Mouse (Mus musculus): Measurements from ENCODE around the gene Kif16b. TPM values are rescaled to one million over a fixed set of nuclear protein-coding genes. Genes with fewer than 3 reads are reported as not detected.

Kif16b gene
- total RNA-seq, 2 experiments from 2014 or later = 7.9 to 9.4 TPM

DNA sequence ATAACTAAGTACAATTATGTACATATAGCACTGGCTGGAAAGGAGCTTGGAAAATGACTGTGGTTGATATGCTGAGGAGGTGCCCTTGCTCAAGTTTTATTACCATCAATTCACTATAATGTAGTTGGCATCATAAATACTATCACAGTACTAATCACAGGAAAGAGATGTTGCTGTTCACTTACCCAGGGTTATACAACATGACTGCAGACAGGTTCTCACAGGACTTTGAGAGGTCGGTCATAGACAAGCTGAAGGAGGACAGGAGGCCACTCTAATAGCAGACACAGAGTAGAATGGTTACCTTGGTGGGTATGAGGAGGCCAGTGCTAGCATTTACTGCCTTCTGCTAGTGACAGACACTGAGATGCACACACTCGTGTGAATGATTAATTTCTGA lies 162.0 kb downstream of the Kif16b start:
- DNase-seq (ENCODE audit: extremely low spot score in 1 of 2, low spot score in 1 of 2) = no peak

DNA sequence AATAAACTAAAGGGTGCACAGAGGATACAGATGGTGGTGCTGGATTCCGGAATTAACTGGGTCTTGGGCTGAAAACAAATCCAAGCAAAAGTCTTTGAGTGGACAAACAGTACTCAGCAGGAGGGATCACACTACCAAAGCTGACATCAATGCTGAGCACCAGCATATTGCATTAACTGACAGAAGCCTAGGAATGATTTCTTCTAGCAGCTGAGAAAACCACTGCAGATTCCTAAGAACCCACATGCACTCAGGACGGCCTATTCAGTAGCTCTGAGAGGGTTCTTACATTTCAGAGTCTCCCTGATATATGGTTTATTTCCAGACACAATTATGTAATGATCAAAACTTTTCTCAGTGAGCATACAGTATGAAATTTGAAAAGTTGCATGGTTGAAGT lies 162.8 kb downstream of the Kif16b start:
- no peak for DNase-seq (ENCODE audit: extremely low spot score in 1 of 2, low spot score in 1 of 2)

DNA sequence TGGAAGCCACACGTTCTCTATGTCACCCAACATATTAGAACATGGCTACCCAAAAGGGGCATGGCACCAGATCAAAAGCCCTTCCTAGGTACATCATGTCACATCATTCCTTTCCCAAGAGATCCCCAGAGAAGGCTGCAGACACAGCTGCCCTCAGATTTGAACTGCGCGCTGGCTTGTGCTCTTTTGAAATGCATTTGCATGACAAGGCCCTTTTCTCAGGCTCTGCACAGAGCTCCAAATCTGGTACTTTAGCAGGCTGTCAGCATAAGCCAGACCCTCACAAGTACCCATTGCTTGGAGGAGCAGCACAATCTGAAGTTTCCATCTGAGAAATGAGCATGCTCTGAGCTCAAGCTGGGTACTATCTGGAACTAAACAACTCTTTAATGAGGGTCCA lies 165.6 kb downstream of the Kif16b start:
- no peak for DNase-seq (ENCODE audit: extremely low spot score in 1 of 2, low spot score in 1 of 2)

DNA sequence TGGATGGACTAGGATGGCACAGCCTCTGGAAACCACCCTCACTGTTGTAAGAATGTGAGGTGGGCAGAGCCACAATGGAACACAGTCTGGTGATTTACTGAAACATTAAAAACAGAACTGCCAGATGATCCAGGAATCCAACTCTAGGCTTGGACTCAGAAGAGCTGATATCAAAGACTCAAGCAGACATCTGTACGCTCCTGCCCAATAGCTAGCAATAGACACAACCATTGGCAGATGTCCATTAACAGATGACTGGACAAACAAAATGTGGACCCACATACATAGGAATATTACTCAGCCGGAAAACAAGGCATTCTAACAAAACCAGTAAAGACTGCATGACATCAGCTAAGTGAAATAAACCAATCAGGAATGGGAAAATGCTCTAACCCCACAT lies 167.3 kb downstream of the Kif16b start:
- no peak for DNase-seq (ENCODE audit: extremely low spot score in 1 of 2, low spot score in 1 of 2)

DNA sequence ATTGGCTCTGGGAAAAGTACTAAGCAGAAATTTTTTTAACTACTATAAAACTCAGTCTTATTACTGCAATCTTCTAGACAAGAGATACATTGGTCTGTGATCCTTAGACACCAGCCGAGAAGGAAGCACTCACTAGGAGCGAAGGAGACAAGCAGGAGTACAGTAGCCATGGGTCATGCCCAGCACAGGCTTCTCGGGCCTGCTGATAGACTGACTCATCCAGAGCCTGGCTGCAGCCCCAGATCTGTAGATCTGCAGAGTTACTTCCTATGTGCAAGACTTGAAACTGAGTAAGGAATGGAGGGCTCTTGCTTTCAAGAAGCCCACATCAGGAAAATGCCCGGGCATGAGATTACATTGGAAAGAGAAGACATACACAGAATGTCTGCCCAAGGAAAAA lies 169.0 kb downstream of the Kif16b start:
- no peak for DNase-seq (ENCODE audit: extremely low spot score in 1 of 2, low spot score in 1 of 2)

DNA sequence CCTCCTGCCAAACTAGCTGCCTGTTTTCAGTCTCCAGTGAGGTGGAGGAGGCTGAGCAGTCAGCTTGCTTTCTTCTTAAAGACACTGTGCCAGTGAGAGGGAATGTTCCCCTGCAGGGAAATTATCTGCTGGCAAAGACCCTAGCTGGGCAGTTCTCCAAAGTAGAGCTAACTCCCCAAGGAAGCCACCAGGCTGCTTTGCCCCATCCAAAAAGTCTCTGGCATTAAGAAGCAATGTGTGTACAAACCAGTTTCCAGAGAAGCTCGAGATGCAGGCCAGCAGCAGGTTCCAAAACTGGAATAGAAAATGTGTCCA lies 169.6 kb downstream of the Kif16b start:
- peak; percentile 53 to 63 for DNase-seq (ENCODE audit: extremely low spot score in 1 of 2, low spot score in 1 of 2)

DNA sequence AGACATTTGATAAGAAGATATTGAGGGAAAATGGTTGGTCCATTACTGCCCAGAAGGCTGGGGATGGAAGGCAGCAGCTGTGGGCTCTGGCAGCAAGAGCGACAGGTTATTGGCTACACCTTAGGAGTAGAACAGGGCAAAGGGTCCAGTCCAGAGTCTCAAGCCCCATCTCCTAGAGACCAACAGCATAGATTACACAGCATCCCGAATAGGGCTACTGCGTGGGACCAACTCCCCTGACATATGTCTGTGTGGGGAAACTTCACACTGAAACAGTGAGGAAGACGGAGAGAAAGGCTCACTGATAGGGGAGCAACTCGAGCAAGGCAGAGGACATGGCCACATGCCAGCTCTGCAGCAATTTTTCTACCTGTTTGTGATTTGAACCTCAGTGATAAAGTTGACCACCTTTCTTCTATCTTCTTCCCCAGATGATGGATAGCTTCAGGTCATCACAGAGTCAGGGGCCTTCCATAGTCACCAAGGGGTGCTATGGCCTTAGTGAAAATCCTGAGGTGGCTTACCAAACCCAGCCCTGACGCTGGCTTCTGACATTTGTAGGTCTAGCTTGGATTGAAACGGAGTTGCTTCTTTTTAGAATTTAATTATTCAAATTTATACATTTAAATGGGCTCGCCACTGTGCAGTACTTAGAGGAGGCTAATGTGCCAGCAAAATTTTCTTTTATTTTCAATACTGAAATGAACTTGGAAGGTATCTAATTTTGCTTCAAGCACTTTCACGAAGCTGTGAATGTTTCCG lies 170.1 kb downstream of the Kif16b start:
- DNase-seq (ENCODE audit: extremely low spot score in 1 of 2, low spot score in 1 of 2) = no peak

DNA sequence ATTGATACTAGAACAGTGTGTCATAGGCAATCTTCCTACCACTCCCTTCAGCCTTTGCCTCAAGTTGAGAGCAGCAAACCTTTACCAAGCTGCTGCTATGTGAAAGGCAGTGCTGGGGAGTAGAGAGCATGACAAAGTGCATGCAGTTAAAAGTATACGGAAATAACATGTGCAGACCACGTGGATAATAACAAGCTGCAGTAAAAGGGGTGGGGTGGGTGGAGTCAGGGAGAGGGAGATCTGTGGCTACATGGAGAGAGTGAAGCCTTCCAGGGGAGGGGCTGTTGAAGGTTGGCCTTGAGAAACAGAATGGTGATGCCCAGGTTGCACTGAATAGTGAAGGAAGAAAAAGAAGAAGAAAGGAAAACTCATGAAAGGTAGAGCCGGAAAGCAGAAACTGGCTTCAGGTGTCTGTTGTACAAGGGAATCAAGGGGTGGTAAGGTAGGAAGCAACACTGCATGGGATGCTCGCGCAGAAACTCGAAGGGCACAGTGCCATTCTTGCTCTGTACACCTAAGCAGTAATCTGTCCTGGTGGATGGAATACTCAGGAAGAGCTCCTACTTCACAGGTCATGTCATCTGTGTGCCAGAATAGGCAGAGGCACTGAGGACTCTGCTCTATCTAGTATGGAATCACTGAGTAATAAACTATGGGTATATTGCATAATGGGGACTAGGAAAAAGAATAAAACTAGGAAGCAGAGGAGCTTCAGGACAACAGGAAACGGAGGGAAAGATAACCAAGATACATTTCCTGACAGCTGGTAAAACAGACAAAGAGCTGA lies 176.9 kb downstream of the Kif16b start:
- DNase-seq (ENCODE audit: extremely low spot score in 1 of 2, low spot score in 1 of 2) = no peak

DNA sequence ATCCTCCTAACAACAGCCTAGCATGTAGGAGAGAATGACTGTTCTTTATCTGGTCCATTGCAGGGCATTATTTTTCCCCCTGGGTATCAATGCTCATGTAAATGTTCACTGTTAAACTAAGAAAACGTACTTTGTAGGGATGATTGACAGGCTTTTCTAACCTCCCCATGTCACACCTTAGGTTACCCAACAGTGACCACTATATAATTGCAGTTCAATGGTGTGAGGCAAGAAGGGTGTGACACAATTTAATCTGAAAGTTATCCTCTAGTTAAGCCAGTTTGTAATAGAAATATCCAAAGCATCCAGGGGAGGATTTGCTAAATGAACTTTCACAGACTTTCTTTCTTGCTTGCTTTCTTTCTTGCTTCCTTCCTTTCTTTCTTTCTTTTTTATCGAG lies 181.2 kb downstream of the Kif16b start:
- no peak for DNase-seq (ENCODE audit: extremely low spot score in 1 of 2, low spot score in 1 of 2)

DNA sequence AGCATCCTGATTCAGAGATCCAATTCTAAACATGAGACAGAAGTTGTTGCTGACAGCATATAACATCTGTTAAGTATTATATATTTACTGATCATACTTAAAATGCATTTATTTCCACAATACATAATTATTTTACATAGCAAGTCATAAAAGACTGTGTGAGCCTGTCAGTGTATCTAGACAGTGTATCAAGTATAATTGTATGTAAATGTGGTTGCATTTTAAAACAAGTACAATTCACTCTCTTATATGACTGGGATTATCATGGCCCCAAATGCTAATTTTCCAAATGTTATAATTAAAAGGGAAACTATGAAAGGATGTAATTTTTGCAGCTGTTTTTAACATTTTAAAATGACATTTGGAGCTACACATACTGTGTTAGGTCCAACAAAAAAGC lies 182.3 kb downstream of the Kif16b start:
- no peak for DNase-seq (ENCODE audit: extremely low spot score in 1 of 2, low spot score in 1 of 2)

DNA sequence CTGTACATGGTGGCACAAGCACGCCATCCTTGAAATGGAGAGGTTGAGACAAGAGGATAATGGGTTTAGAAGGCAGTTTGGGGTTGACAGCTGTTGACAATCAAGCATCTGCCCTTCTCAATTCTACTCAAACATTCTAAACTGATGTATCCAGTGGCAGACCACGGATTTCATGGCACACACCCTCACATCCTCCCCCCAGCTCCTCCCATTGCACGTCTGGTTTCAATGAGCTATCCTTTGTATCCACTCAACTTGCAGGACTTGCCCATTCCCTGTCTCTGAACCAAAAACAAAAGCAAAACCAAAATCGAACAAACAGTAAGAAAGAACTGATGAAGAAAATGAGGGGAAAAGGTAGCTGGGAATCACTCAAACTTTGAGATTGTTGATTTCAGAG lies 183.7 kb downstream of the Kif16b start:
- no peak for DNase-seq (ENCODE audit: extremely low spot score in 1 of 2, low spot score in 1 of 2)

DNA sequence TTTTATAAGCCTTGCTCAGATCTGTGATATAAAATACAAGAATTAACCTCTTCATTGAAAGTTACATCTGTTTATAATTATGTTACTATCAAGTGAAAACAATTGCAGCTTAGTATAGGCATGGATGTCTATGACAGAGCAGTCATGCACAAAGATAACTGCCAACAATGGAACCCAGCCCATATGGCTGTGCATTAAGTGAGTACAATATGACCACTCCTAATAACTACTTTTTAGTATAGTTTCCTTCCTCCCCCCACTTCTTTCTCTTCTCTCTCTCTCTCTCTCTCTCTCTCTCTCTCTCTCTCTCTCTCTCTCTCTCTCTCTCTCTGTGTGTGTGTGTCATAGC lies 185.4 kb downstream of the Kif16b start:
- DNase-seq (ENCODE audit: extremely low spot score in 1 of 2, low spot score in 1 of 2) = no peak

DNA sequence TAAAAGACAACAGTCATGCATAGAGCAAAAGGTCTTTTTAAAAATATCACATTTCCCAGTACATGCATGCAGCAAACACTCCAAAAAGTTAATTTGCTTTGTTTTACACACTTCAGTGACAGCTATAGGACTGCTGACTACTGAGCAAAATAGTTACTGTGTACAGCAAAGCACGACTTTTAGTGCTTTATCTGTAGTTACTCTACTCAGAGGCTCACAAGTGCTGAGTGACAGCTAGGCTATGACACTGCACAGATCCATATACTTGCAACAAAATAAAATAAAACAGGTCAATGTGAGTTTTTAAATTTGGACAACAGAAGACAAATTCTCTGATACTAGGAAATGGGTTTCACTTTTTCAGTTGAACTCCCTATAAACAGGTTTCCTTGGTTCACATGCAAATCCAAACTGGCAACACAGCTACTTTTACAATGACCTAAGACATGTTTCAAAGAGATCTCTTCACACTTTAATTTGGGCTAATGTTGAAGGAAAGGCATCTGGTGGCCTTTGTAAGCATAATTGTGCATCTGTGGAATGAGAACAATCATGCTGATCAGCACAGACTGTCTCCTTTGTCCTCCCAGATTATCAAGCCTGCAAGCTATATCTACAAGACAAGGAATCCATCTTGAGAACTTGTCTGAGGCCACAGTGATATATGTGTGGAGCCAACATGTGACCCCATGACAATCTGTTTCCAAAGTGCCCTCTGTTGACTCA lies 186.0 kb downstream of the Kif16b start:
- DNase-seq (ENCODE audit: extremely low spot score in 1 of 2, low spot score in 1 of 2) = no peak

DNA sequence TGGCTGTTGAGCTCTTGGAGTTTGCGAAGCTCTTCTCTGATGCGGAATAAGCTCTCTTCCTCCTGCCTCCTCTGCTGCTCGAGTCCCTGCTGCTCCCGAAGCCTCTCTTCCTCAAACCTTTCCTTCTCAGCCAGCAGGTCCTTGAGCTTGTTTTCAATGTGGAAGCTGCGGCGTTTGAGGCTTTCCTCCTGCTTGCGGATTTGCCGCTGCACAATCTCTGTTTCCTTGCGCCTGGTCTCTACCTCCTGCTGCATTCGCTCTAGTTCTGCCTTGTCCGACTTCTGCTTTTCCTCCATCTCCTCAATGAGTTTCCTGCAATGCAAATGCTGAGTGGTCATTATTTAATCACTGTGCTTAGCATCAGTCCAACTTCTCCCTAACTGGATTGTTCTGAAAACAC lies 188.6 kb downstream of the Kif16b start:
- DNase-seq (ENCODE audit: extremely low spot score in 1 of 2, low spot score in 1 of 2) = no peak

DNA sequence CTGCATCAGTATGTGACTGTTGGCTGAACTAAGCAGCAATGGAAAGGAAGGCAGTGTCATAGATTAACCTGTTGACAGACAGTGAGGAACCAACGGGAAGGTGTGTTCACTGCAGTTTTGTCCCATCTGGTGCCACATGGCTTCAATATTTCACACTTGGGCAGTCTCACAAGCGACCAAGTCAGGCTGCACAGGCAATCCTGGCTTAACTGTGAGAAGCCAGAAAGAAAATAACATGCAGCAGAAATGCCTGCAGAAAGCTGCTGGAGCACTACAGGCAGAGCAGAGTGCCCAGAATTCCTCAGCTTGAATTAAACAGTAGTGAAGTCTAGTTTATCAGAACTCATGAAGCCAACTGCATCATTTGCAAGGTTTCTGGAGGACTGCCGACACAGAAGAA lies 192.0 kb downstream of the Kif16b start:
- DNase-seq (ENCODE audit: extremely low spot score in 1 of 2, low spot score in 1 of 2) = no peak

DNA sequence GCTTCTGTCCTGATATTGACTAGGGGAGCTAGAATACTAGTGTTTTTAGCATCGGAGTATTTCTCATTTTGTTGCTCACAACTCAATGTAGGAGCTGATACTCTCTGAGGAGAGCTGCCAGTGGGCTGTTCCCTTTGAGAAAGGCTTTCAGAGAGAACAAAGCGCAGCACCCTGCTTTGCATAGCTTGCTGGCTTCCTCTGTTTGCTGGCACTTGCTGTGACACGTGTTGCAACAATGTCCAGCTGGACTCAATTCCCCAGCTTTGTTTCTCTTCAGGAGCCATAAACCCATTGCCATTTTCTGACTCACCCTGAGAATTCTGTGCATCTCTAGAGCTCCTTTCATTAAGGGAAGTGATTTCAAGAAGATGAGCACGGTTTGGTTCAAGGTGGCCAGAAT lies 200.6 kb downstream of the Kif16b start:
- DNase-seq (ENCODE audit: extremely low spot score in 1 of 2, low spot score in 1 of 2) = no peak

DNA sequence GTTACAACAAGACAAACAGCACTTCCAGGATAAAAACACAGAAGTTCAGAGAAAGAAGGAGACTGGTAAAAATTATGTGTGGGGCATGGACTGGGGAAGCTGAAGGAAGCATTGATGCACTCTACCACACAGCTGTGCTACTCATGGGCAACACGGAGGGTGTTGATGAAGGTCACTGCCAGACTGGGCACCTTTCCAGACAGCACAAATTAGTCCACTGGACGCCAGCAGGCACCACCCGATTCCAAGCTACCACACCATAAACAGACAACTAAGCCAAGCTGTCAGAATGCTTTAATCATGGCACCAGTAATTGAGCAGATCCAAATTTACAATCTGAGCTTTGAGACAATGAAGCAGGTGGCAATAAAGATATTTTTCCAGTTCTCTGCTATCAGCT lies 202.7 kb downstream of the Kif16b start:
- peak in 1 of 2 experiments; percentile 38 for DNase-seq (ENCODE audit: extremely low spot score in 1 of 2, low spot score in 1 of 2)

DNA sequence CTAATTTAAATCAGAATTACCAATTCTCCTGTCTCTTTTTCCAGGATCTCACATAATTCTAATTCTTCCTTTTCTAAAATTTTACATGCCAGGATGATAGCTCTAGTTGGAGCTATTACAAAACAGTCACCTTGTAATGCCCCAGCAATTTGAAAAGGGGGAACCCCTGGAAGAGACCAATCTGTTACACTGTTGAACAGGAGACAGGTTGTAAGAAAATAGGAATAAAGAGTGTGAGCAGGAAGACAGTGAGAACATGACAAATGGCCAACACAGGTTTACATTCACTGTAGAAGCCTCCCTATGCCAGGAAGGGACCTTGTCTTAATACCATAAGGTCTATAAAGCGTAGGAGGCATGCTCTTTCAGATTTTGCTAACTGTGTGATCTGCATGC lies 206.4 kb downstream of the Kif16b start:
- DNase-seq (ENCODE audit: extremely low spot score in 1 of 2, low spot score in 1 of 2) = no peak

DNA sequence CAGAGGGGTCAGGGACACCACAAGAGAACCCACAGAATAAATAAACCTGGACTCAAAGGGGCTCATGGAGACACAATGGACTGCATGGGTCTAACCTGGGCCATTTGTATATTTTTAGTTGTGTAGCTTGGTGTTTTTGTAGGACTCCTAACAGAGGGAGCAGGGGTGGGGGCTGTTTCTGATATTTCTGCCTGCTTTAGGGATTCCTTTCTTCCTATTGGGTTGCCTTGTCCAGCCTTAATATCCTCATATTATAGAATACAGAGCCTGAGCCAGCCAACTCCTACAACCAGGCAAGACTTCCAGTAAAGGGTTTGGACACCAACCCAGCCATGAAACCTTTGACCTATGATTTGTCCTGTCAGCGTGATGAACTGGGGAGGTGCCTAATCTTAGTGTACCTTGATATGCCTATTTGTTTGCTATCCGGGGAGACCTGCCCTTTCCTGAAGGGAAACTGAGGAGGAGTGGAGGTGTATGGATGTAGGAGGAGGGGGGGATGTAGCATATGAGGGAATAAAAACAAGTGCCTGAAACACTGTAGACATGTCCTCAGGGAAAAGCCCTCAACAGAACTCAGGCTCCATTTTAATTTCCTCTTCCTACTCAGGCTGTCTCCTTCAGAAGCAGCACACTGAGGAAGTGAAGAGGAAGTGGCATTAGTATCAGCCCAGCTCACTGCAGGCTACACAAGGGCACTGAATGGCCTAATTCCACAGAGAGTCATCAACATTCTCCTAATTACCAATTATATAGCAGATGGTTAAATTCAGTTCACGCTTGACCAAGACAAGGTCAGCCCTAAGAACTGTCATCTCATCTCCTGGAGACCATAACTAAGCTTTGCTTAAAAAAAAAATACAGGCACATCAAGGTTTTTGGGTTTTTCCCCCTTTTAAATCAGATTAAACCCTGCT lies 207.1 kb downstream of the Kif16b start:
- no peak for DNase-seq (ENCODE audit: extremely low spot score in 1 of 2, low spot score in 1 of 2)

DNA sequence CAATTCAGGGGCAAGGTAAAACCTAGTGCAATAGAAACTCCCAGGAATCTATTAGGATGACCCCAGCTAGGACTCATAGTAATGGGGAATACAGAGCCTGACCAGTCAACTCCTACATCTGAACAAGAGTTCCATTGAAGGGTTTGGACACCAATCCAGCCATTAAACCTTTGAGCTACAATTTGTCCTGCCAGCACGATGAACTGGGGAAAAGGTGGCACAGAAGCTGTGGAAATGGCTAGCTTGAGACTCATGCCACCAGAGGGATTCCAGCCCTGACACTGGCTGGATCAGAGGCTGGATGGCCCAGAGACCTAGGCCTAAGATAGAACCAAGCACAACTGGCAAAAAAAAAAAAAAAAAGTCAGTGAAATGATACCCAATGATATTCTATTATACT lies 207.9 kb downstream of the Kif16b start:
- no peak for DNase-seq (ENCODE audit: extremely low spot score in 1 of 2, low spot score in 1 of 2)

DNA sequence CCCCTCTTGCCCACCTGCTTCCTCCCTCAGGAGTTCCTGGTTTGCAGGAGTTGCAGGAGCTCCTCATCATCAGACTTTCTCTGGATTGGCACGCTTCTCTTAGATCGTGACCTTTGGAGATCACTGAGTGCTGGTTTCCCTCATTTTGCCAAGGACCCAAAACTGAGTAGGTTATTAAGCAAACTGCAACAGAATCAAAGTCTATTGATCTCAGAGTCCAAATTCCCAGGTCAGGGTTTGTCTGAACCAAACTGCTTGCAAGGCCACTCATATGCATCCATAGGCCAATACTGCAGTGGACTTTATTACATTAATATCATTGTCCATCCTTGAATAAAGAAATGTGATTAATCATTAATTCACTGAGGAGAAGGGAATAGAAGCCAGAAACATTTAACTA lies 211.8 kb downstream of the Kif16b start:
- DNase-seq (ENCODE audit: extremely low spot score in 1 of 2, low spot score in 1 of 2) = no peak
